Mouse (Mus musculus) adrenal gland, adult 8-10 months (tissue): ENCODE measurements around the gene Lrrc73. TPM values are rescaled to one million over a fixed set of nuclear protein-coding genes. Genes with fewer than 3 reads are reported as not detected.

Experiments
- DNase-seq: peaks from one replicate; pipeline ENCODE4 v3.0.0; 2022
- total RNA-seq, 4 experiments: library from RNA; stranded (reverse); gene quantifications; 2 replicates each; pipeline ENCODE4 v1.2.4; 2022

Lrrc73 gene
- total RNA-seq, 4 experiments from 2014 or later = 4.1 to 7.5 (median 6.0) TPM

DNA sequence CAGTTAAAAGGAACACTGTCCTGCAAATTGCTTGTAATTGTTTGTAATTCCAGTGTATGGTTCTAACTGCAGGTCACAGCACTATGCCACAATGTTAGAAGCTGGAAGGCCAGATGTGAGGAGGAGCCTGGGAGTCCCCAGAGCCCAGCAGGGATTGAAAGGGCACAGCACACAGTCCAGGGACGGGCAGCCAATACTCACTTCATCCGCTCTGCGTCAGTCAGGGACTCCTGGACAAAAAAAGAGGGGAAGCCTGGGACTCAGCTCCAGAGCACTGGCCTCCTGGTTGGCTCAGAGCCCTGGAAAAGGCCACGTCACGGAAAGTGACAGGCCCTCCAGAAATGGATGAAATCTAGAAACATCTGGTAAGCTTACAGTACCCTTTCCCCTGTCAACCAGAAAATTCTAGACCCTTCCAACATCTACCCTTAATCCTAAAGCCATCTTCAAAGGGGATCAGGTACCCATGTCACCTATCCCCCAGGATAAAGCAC lies 8.9 kb downstream of the Lrrc73 start:
- no peak for DNase-seq

DNA sequence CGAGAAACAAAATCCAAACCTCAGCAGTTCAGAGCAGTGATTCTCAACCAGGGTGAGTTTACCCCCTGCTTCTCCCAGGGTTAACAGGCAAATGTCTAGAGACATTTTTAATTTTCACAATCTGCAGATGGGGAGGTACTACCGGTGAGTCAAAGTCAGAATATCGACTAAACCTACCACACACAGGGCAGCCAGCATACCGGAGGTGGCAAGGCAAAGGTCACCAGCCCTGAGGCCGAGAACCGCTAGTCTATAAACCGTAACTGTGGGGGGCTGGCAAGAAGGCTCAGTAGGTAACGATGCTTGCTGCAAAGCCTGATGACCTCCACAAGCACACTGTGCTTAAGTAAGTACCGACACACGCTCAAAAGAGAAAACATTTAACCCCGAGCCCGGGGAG lies 12.2 kb downstream of the Lrrc73 start:
- no peak for DNase-seq

DNA sequence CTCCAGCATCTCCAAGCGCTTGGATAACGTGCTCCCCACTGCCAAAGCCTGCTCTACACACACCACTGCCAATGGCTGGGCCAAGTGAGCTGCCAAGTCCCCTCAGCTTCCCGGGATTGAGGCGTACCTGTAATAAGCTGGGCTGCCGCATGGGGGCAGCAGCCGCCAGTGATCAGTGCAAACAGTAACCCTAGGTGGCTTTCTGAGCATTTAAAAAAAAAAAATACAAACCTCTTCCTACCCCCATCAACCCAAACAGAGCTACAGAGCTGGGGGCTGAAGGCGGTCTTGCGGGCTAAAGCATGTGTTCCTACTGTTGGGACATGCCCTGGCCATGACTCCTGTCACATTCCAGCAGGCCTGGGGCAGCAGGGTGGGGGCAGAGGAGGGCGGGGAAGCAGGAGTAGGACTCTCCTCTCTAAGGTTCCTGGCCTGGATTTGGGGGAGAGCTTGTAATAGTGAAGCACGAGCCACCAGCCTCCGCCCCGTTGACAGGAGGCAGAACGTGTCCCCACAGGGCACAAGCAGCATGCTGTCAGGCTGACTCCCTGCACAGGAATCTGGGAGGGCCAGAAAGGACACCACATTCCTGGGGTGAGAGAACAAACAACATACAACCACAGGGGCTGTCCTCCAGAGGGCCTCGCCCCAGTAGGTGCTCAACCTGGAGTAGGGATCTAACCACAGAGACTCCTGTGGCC lies 12.7 kb downstream of the Lrrc73 start:
- DNase-seq = no peak

DNA sequence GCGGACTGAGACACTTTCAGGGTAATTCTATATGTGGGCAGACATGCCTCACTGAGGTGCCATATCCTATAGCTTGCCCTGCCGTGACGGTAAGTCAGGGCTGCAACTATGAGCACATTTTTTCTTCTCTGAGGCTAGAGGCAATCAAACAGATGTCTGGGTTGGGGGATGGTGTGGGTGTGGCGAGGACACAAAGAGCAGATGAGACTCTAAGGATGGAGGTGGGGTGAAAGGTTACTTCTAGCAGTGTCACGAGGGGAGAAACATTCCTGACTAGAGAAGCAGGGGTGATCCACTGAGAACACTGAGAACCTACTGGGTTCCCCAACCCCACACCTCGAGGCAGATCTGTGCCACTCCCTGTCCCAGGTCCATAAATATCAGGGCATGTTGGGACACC lies 13.7 kb downstream of the Lrrc73 start:
- DNase-seq = no peak

DNA sequence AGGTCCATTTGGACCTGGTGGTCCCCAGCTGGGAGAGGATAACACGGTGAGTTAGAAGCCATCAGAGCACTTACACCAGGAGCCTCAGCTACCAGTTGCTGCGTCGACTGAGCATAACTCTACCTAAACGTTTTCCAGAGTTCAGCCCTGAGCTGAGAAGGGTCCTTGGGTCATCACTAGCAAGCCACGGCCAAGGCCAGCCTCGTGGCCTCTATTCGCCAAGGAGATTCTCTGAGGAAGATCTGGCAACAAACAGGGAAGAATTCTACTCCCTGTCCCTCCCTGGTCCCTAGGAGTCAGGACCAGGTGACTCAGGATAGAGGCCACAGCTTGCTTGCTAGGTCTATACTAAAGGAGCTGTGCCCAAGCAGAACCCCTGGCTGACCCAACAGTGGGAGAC lies 14.2 kb downstream of the Lrrc73 start:
- no peak for DNase-seq

DNA sequence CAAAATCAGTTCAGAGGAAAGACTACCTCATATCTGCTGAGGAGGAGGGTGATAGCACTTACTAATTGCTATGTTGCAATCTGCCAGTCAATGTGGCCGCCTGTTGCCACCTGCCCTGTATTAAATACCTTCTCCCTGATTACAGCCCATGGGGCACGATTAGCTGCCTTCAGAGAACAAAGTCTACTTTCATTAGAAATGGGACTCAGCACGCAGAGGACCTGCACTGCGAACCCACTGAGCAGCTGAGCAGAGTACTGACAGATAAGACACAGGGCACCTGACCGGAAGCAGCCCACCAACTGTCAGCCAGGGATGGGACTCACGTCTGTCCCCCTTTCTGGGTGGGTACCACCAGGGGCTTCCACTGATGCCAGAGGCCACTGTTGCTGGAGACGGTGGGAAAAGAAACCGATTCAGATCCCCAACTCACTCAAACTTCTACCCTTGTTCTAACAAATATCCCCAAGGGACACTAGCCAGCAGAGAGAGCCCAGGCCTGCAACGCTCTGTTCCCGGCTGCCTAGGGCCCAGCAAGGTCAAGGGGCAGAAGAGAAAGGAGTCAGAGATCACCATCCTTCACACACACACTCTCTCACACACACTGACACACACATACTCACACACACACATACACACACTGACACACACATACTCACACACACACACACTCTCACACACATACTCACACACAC lies 14.8 kb downstream of the Lrrc73 start:
- DNase-seq = no peak

DNA sequence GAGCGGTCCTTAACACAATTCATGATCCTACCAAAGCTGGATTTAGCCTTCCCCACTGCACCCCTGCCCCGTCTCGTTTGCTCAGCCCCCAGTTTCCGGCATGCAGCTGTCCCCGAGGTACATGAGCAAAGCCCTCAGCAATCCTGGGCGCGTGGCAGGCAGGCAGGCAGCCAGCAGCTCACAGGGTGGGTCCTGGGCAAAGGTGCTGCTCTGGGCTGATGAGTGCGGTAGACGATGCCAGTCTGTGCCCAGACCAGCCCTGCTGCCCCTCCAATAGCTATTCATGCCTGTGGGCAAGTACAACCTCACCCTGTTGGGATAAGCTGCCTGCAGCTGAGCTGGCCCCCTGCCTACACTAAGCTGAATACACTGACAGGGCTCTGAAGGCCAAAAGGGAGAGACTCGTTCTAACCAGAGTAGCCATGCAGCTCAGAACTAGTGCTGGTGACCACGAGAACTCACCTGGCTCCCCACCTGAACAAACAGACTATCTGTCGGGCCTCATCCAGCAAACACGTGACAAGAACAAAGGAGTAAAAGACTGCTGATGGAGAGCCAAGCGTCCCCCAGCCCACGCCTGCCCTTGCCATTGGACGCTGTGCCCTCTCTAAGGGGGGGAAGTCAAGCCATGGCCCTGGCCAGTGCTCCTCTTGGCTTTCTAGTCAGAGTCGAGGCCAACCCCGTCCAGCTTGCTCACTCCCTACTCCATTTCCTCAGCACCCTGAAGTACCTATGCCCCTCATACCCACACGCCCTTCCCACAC lies 16.6 kb downstream of the Lrrc73 start:
- DNase-seq = no peak

DNA sequence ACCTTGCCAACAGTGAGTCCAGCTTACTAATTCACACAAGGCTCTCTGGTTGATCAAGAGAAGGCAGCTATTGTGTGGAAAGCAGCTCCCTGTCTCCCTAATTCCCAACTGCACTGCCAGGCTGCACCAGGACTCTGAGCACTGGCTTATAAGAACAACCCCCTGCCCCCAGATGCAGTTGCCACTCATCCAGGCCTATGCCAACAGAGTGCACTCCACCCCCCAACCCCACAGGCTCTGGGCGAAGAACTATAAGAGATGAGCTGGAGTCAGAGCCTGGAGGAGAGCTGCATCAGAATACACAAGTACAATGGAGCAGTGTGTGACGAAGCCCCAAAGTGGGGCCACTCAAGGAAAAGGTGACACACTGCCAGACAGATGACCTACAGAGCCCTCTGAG lies 18.7 kb downstream of the Lrrc73 start:
- no peak for DNase-seq

DNA sequence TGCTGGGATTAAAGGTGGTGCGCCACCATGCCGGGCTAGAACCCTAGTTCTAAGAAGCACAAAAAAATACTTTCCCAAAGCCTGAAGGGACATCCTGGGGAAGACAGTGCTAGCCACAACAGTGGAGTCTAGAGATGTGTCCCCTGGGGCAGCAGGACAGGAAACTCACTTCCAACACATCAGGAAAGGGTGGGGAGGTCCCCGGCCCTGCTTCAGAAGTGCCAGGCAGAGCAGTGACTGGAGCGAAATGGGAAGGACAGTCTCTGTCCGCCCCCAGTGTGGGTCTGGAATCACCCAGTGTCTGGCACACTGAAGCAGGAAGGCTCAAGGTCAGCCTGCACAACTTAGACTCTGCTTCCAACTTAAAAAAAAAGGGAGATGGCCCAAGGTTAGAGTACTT lies 19.3 kb downstream of the Lrrc73 start:
- no peak for DNase-seq

DNA sequence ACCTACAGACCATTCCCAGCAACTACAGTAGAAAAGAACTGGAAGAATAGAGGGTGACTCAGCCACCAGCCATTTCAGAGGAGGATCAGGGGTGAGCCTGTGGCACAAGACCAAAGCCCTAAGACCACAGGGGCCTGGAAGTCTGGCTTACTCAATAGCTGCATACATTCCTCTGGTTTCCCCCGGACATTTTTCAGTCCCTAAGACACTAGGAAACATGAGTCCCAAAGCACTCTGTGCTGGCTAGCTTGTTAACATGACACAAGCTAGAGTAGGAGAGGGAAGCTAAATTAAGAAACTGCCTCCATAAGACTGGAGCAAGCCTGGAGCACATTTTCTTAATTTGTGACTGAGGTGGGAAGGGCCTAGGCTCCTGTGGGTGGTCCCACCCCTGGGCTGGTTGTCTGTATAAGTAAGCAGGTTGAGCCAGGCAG lies 20.5 kb downstream of the Lrrc73 start:
- no peak for DNase-seq

DNA sequence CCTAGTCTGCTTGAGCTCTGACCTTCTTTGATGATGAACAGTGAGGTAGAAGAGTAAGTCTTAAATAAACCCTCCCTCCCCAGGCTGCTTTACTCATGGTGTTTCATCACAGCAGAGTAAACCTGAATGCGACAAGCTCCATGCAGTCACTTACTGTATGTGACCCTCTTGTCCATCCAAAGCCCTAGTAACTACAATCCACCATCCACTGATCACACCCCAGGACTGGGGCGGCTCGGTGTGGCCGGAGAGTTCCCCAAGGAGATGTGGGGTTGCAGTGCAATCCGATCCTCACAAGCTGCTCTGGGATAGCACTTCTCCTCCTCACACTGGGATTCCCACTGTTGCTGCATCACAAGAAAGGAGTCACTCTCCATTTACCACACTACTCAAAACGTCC lies 21.1 kb downstream of the Lrrc73 start:
- no peak for DNase-seq

DNA sequence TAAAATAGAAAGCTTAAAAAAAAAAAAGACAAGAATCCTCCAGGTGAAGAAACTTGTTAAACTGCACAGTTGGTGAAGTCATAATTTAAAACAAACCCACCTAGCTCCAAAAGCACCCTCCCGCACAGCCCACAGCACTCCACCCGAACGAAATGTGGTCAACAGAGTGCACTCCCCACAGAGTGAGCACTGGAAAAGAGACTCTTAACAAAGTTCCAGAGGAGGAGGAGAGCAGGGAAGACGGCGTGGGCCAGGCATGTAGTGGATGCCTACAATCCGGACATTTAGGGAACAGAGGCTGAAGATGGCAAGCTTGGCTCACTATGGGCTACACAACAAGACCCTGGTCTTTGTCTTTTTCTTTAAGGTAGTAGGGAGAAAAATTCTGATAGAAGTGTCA lies 21.7 kb downstream of the Lrrc73 start:
- DNase-seq = no peak

DNA sequence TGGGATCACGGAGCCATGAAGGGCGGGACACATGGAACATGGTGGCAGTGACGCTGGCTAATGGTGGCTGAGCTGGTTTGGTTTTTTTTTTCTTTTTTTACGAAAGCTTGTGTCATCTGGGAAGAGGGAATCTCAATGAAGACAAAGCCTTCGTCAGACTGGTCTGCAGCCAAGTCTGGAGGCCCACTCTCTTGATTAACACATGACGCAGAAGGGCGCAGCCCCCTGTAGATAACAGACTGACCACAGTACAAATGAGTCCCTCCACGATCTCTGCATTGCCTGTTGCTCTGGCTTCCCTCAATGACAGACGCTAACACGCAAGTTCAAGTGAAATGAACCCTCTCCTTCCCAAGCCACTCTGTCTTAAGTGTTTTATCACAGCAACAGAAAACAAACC lies 22.2 kb downstream of the Lrrc73 start:
- no peak for DNase-seq

DNA sequence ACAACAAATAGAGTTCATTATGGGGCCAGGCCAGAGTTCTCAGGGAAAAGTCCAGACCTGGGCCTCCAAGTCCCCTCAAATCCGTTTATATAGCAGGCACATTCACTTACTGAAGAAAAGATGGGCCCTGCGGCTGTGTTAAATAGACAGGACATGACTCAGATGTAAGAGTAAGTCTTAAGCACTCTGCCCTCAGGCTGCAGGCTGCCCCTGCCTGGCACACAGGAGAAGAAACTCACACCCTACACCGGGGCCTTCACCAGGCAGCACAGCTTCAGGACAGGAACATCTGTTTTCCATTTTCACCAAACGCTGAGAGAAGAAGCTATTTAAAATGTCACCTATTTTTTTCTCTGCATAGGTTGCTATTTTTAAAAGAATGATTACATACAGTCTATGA lies 24.3 kb downstream of the Lrrc73 start:
- DNase-seq = no peak

DNA sequence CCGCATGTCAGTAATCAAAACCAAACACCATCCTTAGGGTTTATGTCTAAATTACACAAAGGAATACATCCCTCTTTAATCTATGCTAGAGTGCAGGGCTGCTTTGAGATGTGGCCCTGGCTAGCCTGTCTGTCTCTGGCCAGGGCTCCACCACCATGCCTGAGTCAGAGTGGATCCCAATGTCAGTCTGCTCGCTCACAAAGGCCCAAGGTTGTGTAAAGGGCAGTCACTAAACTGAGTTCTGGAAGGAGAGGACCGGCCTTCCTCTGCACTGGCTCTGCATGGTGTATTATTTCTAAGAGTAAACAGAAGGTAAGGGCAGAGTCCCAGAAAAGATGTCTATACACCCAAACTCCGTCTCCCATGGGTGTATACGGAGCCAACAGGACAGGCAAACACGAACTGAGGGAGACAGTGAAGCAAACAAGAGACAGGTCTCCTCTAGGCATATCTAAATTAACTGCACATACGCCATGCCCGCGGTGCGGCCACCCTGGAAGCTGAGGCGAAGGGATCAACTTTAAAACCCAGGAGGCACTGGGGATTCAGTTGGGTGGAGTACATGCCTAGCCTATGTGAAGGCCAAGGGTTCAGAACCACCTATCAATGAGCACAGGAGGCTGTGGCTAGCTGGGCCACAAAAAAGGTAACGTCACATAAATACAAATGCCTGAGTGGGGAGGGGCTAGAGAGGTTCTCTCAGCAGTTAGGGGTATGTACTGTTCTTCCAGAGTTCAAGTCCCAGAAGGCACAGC lies 24.9 kb downstream of the Lrrc73 start:
- DNase-seq = no peak

DNA sequence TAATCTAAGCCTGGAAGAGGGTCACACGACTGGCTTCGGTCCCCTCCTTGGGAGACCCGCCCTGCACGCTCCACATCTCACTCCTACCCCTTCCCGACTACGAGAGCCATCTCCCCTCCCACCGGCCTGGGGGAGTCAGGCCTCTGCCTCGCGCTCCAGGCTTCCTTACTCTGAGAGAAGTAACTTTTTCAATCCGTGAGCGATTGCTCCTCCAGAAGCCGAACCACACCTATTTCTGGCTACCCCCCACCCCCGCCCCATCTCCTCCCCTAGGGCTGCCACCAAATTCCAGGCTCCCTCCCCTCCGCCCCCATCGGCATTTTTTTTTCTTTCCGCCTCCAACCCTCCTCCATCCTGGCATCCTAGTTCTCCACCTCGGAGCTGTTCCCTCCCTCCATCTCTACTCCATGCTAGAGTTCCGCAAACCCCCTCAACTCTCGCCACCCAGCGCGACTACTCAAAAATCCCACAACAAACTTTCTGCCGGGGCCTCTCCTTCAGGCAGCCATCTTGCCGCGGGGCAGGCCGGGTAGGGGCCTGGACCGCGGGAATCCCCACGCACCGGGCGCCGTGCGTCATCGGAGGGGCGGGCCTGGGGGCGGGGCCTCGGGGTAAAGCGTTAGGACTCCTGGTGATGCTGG lies 29.3 kb downstream of the Lrrc73 start, which contains the start of gene Tjap1:
Gene Tjap1 (minus strand): TSS at position 544 of the 641 bp plus-strand sequence.
- peak; percentile 78 for DNase-seq

DNA sequence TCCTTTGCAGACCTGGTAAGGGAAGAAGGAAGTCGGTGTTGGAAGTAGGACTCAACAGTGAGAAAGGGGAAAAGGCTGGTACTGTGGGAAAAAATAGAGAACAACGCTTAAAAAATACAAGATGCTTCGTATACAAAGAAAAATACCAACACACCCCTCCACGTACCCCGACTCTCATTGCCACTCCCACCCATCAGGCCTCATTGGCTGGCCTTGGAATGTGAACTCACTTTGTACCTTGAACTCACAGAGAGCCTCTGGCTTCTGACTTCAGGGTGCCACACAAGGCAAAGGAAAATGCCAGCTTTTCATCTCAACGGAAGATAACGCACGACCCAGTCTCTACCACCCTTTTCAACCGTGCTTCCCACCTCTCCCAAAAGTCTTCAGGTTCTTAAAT lies 29.8 kb downstream of the Lrrc73 start:
- DNase-seq = no peak

DNA sequence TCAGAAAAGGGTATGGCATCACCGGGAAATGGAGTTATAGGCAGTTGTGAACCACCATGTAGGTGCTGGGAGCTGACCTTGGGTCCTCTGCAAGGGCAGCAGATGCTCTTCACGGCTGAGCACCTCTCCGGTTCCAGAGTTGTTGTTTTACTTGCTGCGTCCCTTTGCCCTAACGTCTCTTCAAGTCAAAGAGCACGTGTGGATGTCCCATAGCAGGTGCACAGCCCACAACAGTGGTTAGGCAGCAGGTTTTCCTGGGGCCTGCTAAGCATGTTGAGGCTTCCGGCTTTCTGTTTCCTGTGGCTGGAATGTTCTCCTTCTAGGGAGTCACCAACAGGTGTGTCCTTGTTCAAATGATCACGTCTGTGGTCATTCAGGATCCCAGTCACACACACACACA lies 30.6 kb downstream of the Lrrc73 start:
- no peak for DNase-seq

DNA sequence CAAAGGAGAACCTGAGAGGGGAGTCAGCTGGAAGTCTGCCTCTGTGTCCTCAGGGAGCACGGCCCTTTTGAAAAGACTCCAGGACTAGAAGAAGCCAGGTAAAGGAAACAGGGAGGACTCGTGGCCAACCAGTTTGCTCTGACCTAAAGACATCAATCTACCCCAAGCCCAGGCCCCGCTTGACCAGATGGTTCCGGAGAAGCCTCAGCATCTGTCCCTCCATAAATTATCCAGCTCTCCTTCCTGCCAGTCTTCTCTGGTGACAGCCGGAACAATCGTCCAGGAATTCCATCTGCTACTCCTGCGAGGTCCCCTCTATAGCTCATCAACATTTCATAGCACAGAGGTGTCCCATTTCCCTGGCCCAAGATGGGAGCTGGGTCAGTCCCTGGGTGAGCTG lies 31.3 kb downstream of the Lrrc73 start:
- DNase-seq = no peak

DNA sequence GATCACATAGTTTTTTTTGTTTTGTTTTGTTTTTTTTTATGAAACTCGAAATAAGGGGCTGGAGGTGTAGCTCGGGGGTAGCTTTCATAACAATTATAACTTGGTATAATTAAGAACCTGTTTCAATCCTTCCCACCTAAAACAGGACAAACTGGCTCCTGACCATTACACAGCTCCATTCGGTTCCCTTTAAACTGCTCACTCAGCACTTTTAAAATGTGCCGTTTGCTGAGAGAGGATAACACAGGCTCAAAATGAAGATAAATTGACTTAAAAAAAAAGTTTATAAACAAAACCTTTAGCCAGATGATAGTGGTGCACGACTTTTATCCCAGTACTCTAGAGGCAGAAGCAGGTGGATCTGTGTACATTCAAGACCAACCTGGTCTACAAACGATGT lies 32.1 kb downstream of the Lrrc73 start:
- DNase-seq = no peak

DNA sequence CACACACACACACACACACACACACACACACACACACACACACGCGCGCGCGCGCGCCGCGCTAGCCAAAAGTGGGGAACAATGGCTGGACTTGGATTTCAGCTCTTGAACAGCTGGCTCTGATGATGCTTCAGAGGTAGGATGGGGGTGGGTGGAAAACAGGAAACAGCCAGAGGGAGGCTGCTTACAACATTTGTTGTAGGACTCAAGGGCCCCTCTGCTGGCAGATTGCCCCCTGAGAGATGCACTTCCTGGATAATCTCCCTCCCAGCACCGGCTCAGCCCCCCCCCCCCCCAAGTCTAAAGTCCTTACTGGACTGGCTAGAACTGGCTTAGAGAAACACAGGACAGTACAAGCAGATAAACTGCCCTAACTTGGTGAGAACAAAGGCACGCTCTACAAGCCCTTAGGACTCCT lies 34.4 kb downstream of the Lrrc73 start:
- DNase-seq = no peak

DNA sequence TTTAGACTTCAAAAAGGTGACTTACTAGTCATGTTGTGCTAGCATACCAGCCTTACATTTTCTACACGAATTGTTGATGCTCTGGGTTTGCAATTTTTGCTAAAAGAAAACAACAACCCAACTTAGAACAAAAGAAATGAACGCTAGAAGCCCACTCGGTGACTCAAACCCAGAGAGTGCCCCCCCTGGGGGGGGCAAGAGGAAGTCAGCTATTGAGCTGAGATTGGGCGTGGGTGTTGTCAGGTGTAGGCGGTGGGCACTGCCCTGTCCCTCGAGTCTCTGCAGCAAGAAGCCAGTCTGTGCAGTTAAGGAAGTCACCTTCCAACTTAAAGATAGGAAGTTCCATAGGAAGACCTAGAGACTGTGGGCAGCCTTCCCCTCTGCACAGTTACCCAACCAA lies 43.3 kb downstream of the Lrrc73 start:
- DNase-seq = no peak
